In genomic region chr17:35244999-35245398, GRCm38 (mm10) we compare ENCODE assay signal across 11 mouse cellular contexts. TPM values are rescaled to one million over a fixed set of nuclear protein-coding genes. Genes with fewer than 3 reads are reported as not detected.
A peak's percentile ranks its signal among the peaks of the same experiment; 100 is the strongest.
DNase-seq lines count a peak whose midpoint lies in the region; ATAC-seq lines count a peak whose summit lies in the region.
"Had no signal": no experiment of that assay in that cellular context is flagged by ENCODE, and none has a peak within 500 bp of the region (broad histone marks: within the 10 kb centered on the region; RNA-seq: fewer than 3 reads in every experiment).

No protein-coding gene starts in this region.

- 49% methylated on average over 2 of the region's 2 CpGs for WGBS in kidney, embryonic 14.5 days
- 80% methylated on average over 2 of the region's 2 CpGs for WGBS in embryonic facial prominence, embryonic 14.5 days
- WGBS in intestine, embryonic 14.5 days: 78% methylated on average over 2 of the region's 2 CpGs
- 60% methylated on average over 2 of the region's 2 CpGs for WGBS in midbrain, embryonic 15.5 days

- peak overlapping the region; percentile 93 for H3K4me2 ChIP-seq in kidney, embryonic 14.5 days (replicated peaks; ENCODE audit: low read depth, low read length)
- peak overlapping the region; percentile 86 for H3K4me2 ChIP-seq in embryonic facial prominence, embryonic 14.5 days (ENCODE audit: low read depth, low read length)
- H3K4me2 ChIP-seq in intestine, embryonic 14.5 days (ENCODE audit: low read length): peak overlapping the region; percentile 87
- H3K4me2 ChIP-seq in midbrain, embryonic 15.5 days: peak overlapping the region; percentile 82

- H3K27ac ChIP-seq in kidney, embryonic 14.5 days (ENCODE audit: low read depth, low read length): no peak overlapping the region
- no peak overlapping the region for H3K27ac ChIP-seq in embryonic facial prominence, embryonic 14.5 days (replicated peaks; ENCODE audit: low read depth, low read length)
- no peak overlapping the region for H3K27ac ChIP-seq in intestine, embryonic 14.5 days (ENCODE audit: low read depth)
- no peak overlapping the region for H3K27ac ChIP-seq in midbrain, embryonic 15.5 days

- H3K9me3 ChIP-seq in kidney, embryonic 14.5 days (ENCODE audit: control insufficient read depth, low read length): no peaks in the 10 kb centered on the region
- no peaks in the 10 kb centered on the region for H3K9me3 ChIP-seq in embryonic facial prominence, embryonic 14.5 days (ENCODE audit: control insufficient read depth, low read length)
- no peaks in the 10 kb centered on the region for H3K9me3 ChIP-seq in intestine, embryonic 14.5 days (ENCODE audit: control insufficient read depth, low read length)
- H3K9me3 ChIP-seq in midbrain, embryonic 15.5 days: no peaks in the 10 kb centered on the region

- H3K27me3 ChIP-seq in kidney, embryonic 14.5 days (ENCODE audit: control insufficient read depth, insufficient read depth, low read length): no peaks in the 10 kb centered on the region
- no peaks in the 10 kb centered on the region for H3K27me3 ChIP-seq in embryonic facial prominence, embryonic 14.5 days (replicated peaks; ENCODE audit: control insufficient read depth, insufficient read depth, low read length)
- no peaks in the 10 kb centered on the region for H3K27me3 ChIP-seq in intestine, embryonic 14.5 days (replicated peaks; ENCODE audit: control insufficient read depth, insufficient read depth, low read length)
- no peaks in the 10 kb centered on the region for H3K27me3 ChIP-seq in midbrain, embryonic 15.5 days (replicated peaks)
- H3K27me3 ChIP-seq: Patski had no signal

- peak overlapping the region; percentile 99; the same call in 1 of the 2 replicates for H3K9ac ChIP-seq in kidney, embryonic 14.5 days (ENCODE audit: low read depth, low read length)
- H3K9ac ChIP-seq in embryonic facial prominence, embryonic 14.5 days (ENCODE audit: low read depth, low read length): peak overlapping the region; percentile 40; the same call in 1 of the 2 replicates
- peak overlapping the region; percentile 99; the same call in 1 of the 2 replicates for H3K9ac ChIP-seq in intestine, embryonic 14.5 days (ENCODE audit: low read length)
- no peak overlapping the region for H3K9ac ChIP-seq in midbrain, embryonic 15.5 days

- no peak for ATAC-seq in kidney, embryonic 14.5 days (ENCODE audit: low FRiP score, low TSS enrichment)
- no peak for ATAC-seq in embryonic facial prominence, embryonic 14.5 days (ENCODE audit: low read depth)
- no peak for ATAC-seq in intestine, embryonic 14.5 days (replicated peaks; ENCODE audit: low FRiP score, low TSS enrichment, low read depth)
- ATAC-seq in midbrain, embryonic 15.5 days (replicated peaks): no peak
- ATAC-seq: Patski had no signal

- H3K36me3 ChIP-seq in kidney, embryonic 14.5 days (ENCODE audit: control insufficient read depth, insufficient read depth, low read length): peaks cover 70% of the 10 kb centered on the region
- peaks cover 72% of the 10 kb centered on the region for H3K36me3 ChIP-seq in embryonic facial prominence, embryonic 14.5 days (ENCODE audit: control insufficient read depth, insufficient read depth, low read length)
- H3K36me3 ChIP-seq in intestine, embryonic 14.5 days (ENCODE audit: control insufficient read depth, insufficient read depth, low read length): peaks cover 68% of the 10 kb centered on the region
- peaks cover 57% of the 10 kb centered on the region for H3K36me3 ChIP-seq in midbrain, embryonic 15.5 days (replicated peaks)

- no peak for DNase-seq in kidney, postnatal 36 days
- DNase-seq in embryonic facial prominence, embryonic 14.5 days (ENCODE audit: low spot score): no peak
- DNase-seq in intestine, embryonic 14.5 days (ENCODE audit: low spot score): no peak
- no peak for DNase-seq in urinary bladder, postnatal 4 days (ENCODE audit: low spot score in 2 of 2)
- no peak for DNase-seq in right cerebral cortex, postnatal 14 days
- no peak for DNase-seq in layer of hippocampus, adult 8-10 months (ENCODE audit: low spot score in 2 of 2)
- DNase-seq: gastrocnemius, postnatal 14 days; thymus, adult 2 months had no signal

- H3K4me3 ChIP-seq in kidney, embryonic 14.5 days (ENCODE audit: low read length): peak overlapping the region; percentile 85; the same call in 1 of the 2 replicates
- H3K4me3 ChIP-seq in embryonic facial prominence, embryonic 14.5 days (ENCODE audit: low read depth, low read length): peak overlapping the region; percentile 96; the same call in 1 of the 2 replicates
- H3K4me3 ChIP-seq in intestine, embryonic 14.5 days (ENCODE audit: low read depth, low read length): peak overlapping the region; percentile 86; the same call in 1 of the 2 replicates
- peak overlapping the region; percentile 98; the same call in 1 of the 2 replicates for H3K4me3 ChIP-seq in midbrain, embryonic 15.5 days

- H3K4me1 ChIP-seq in kidney, embryonic 14.5 days (ENCODE audit: control insufficient read depth, insufficient read depth, low read length): peaks cover 42% of the 10 kb centered on the region
- peaks cover 21% of the 10 kb centered on the region for H3K4me1 ChIP-seq in embryonic facial prominence, embryonic 14.5 days (ENCODE audit: control insufficient read depth, insufficient read depth, low read length)
- peaks cover 41% of the 10 kb centered on the region for H3K4me1 ChIP-seq in intestine, embryonic 14.5 days (replicated peaks; ENCODE audit: control insufficient read depth, insufficient read depth, low read length)
- peaks cover 45% of the 10 kb centered on the region for H3K4me1 ChIP-seq in midbrain, embryonic 15.5 days

RNA-seq across cellular contexts. Expression of gene Ddx39b, which starts 3.5 kb away (rescaled TPM):
- polyA plus RNA-seq in kidney, embryonic 14.5 days (2014; fragmentation: Nextera tagmentation; extraction: Ambion mirVana): 525 and 616 TPM in 2 replicates
- 347 and 431 TPM in 2 replicates for polyA plus RNA-seq in embryonic facial prominence, embryonic 14.5 days (2014; fragmentation: Nextera tagmentation; extraction: Ambion mirVana)
- 458 and 500 TPM in 2 replicates for polyA plus RNA-seq in intestine, embryonic 14.5 days (2014; fragmentation: Nextera tagmentation; extraction: Ambion mirVana)
- 379 and 391 TPM in 2 replicates for polyA plus RNA-seq in midbrain, embryonic 15.5 days (2015; fragmentation: Nextera tagmentation; extraction: Ambion mirVana)
- 100 to 1,000 TPM; 216 to 231 (median 222) TPM for total RNA-seq in layer of hippocampus, adult 8-10 months (2022)

RNA-seq across cellular contexts. Expression of gene Nfkbil1, which starts 9.4 kb away (rescaled TPM):
- polyA plus RNA-seq in kidney, embryonic 14.5 days (2014; fragmentation: Nextera tagmentation; extraction: Ambion mirVana): 3.3 and 6.0 TPM in 2 replicates
- polyA plus RNA-seq in embryonic facial prominence, embryonic 14.5 days (2014; fragmentation: Nextera tagmentation; extraction: Ambion mirVana): 3.3 and 4.8 TPM in 2 replicates
- 3.1 and 4.3 TPM in 2 replicates for polyA plus RNA-seq in intestine, embryonic 14.5 days (2014; fragmentation: Nextera tagmentation; extraction: Ambion mirVana)
- 11.7 and 11.8 TPM in 2 replicates for polyA plus RNA-seq in midbrain, embryonic 15.5 days (2015; fragmentation: Nextera tagmentation; extraction: Ambion mirVana)
- total RNA-seq in layer of hippocampus, adult 8-10 months (2022): 10 to 100 TPM; 12.9 to 16.4 (median 14.9) TPM

RNA-seq across cellular contexts. Expression of gene Atp6v1g2, which starts 11.5 kb away (rescaled TPM):
- 5.3 and 6.4 TPM in 2 replicates for polyA plus RNA-seq in kidney, embryonic 14.5 days (2014; fragmentation: Nextera tagmentation; extraction: Ambion mirVana)
- polyA plus RNA-seq in embryonic facial prominence, embryonic 14.5 days (2014; fragmentation: Nextera tagmentation; extraction: Ambion mirVana): 5.1 and 5.2 TPM in 2 replicates
- 5.8 and 5.9 TPM in 2 replicates for polyA plus RNA-seq in intestine, embryonic 14.5 days (2014; fragmentation: Nextera tagmentation; extraction: Ambion mirVana)
- polyA plus RNA-seq in midbrain, embryonic 15.5 days (2015; fragmentation: Nextera tagmentation; extraction: Ambion mirVana): 94.4 and 100 TPM in 2 replicates
- total RNA-seq in layer of hippocampus, adult 8-10 months (2022): 100 to 1,000 TPM; 592 to 630 (median 612) TPM

RNA-seq across cellular contexts. Expression of gene H2-D1, which starts 17.5 kb away (rescaled TPM):
- 38.3 and 42.8 TPM in 2 replicates for polyA plus RNA-seq in kidney, embryonic 14.5 days (2014; fragmentation: Nextera tagmentation; extraction: Ambion mirVana)
- polyA plus RNA-seq in embryonic facial prominence, embryonic 14.5 days (2014; fragmentation: Nextera tagmentation; extraction: Ambion mirVana): 46.9 and 51.7 TPM in 2 replicates
- polyA plus RNA-seq in intestine, embryonic 14.5 days (2014; fragmentation: Nextera tagmentation; extraction: Ambion mirVana): 102 and 108 TPM in 2 replicates
- polyA plus RNA-seq in midbrain, embryonic 15.5 days (2015; fragmentation: Nextera tagmentation; extraction: Ambion mirVana): 93.4 and 105 TPM in 2 replicates
- total RNA-seq in layer of hippocampus, adult 8-10 months (2022): 100 to 1,000 TPM in 2 of 4 experiments, 10 to 100 TPM in 2; 23.2 to 135 (median 64.4) TPM

RNA-seq across cellular contexts. Expression of gene Gm16181, which starts 24.4 kb away (rescaled TPM):
- 0.89 TPM in 1 of 2 replicates, not detected in the other for polyA plus RNA-seq in kidney, embryonic 14.5 days (2014; fragmentation: Nextera tagmentation; extraction: Ambion mirVana)
- polyA plus RNA-seq in embryonic facial prominence, embryonic 14.5 days (2014; fragmentation: Nextera tagmentation; extraction: Ambion mirVana): 0.47 TPM in 1 of 2 replicates, not detected in the other
- polyA plus RNA-seq in intestine, embryonic 14.5 days (2014; fragmentation: Nextera tagmentation; extraction: Ambion mirVana): 0.39 and 0.88 TPM in 2 replicates
- 1.6 TPM in 1 of 2 replicates, not detected in the other for polyA plus RNA-seq in midbrain, embryonic 15.5 days (2015; fragmentation: Nextera tagmentation; extraction: Ambion mirVana)
- not detected for total RNA-seq in layer of hippocampus, adult 8-10 months (2022)
- total RNA-seq: gastrocnemius, postnatal 14 days had no signal
- polyA plus RNA-seq: thymus, adult 2 months had no signal

Comparison
In these comparisons a context has a peak if more than half of its experiments do, and no peak if none do; other contexts are left out.
1. RNA of gene Atp6v1g2, which starts 11.5 kb away (polyA plus RNA-seq): 94.4 to 100 TPM in midbrain, embryonic 15.5 days; 5.3 to 6.4 TPM in kidney, embryonic 14.5 days, 5.8 to 5.9 TPM in intestine, embryonic 14.5 days and 5.1 to 5.2 TPM in embryonic facial prominence, embryonic 14.5 days; every median in the first group is over 10 times any median in the second.
2. Peak in every context shown above with its lines, with median percentiles within 50 percentile points of each other: H3K4me2 ChIP-seq and H3K4me3 ChIP-seq.